Mouse (Mus musculus) liver, embryonic 12.5 days (tissue): Measurements from ENCODE around the gene Itpr3. TPM values are rescaled to one million over a fixed set of nuclear protein-coding genes. Genes with fewer than 3 reads are reported as not detected.

Experiments
- microRNA-seq: library from miRNA; unstranded; fragments of <30 nt; microRNA quantifications from one replicate; pipeline ENCODE4, GENCODE M21; 2017
- polyA plus RNA-seq: library from polyadenylated mRNA; unstranded; fragments of >200 nt; fragmentation: Nextera tagmentation; extraction: Ambion mirVana; gene quantifications from 2 replicates; pipeline ENCODE4 v1.2.1, GENCODE M21; 2016

Itpr3 gene
- polyA plus RNA-seq, 1 experiment from 2014 or later, result 1.2 TPM

Small RNA genes within 50 kb of the gene (microRNA-seq; reads per million reads assigned to microRNA genes)
- gene Mir7677, result not detected

Other genes with a start within 250 kb of the Itpr3 start
- 0.13 and 0.19 TPM in 2 replicates for gene Nkx2-5, start 212.3 kb upstream of the Itpr3 start, polyA plus RNA-seq
- 6.6 and 8.1 TPM in 2 replicates for gene Kifc5b, start 140.2 kb upstream of the Itpr3 start, polyA plus RNA-seq
- gene Phf1, start 124.3 kb upstream of the Itpr3 start, polyA plus RNA-seq, result 2.7 TPM in 2 replicates
- gene Cuta, start 117.7 kb upstream of the Itpr3 start, polyA plus RNA-seq, result 119 and 129 TPM in 2 replicates
- 0.29 and 0.36 TPM in 2 replicates for gene Syngap1, start 116.1 kb upstream of the Itpr3 start, polyA plus RNA-seq
- gene Zbtb9, start 84.1 kb upstream of the Itpr3 start, polyA plus RNA-seq, result 8.9 and 9.2 TPM in 2 replicates
- 2.7 and 3.2 TPM in 2 replicates for gene Bak1, start 28.3 kb upstream of the Itpr3 start, polyA plus RNA-seq
- gene Uqcc2, start 76.6 kb downstream of the Itpr3 start, polyA plus RNA-seq, result 254 and 262 TPM in 2 replicates
- 0.13 TPM in 1 of 2 replicates, not detected in the other for gene Ip6k3, start 110.5 kb downstream of the Itpr3 start, polyA plus RNA-seq
- 13.1 and 13.9 TPM in 2 replicates for gene Lemd2, start 147.2 kb downstream of the Itpr3 start, polyA plus RNA-seq